Mouse (Mus musculus): ENCODE measurements around the gene Fam173a. TPM values are rescaled to one million over a fixed set of nuclear protein-coding genes. Genes with fewer than 3 reads are reported as not detected.
"Not testable (repeated sequence)": the region's sequence is repeated elsewhere in the genome, so short reads cannot be mapped to it uniquely, and the experiment has no call there.

Gene Fam173a
- polyA plus RNA-seq, 1 experiment from 2014 or later: 66.1 TPM

DNA sequence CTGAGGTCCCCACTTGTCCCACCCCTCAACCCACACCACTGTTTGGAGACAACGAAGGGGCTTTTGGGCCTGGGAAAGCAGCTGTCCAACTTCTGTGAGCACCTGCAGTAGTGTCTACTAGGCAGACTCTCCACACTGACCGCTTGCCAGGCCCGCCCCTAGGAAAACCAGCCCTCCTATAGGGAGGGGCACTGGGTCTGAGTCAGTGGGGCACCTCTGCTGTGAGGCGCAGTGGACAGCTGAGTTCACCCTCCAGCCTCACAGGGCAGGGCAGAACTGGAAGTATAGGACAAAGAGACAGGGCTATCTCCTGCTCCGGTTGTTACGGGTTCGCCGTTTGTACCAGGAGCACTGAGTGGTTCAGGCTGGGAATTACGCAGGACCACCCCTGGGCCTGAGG is 38.5 kb downstream of the Fam173a start, which contains the start of gene Msln:
Gene Msln, minus strand, starts transcription at position 138 of the 400 bp plus-strand sequence.
- DNase-seq (ENCODE audit: low spot score): no peak
- no peak for ATAC-seq (ENCODE audit: low read depth)
- no peaks in the 10 kb centered on the region for H3K36me3 ChIP-seq (ENCODE audit: control insufficient read depth, insufficient read depth, low read length)
- peaks cover 3% of the 10 kb centered on the region; the same call in 1 of the 2 replicates for H3K4me1 ChIP-seq (ENCODE audit: control insufficient read depth, insufficient read depth, low read length)
- no peak within 1 kb of the TSS for H3K4me2 ChIP-seq (ENCODE audit: low read depth, low read length)
- H3K9ac ChIP-seq (ENCODE audit: low read depth, low read length): no peak within 1 kb of the TSS
- H3K9me3 ChIP-seq (ENCODE audit: control insufficient read depth, low read length): no peaks in the 10 kb centered on the region
- H3K4me3 ChIP-seq (ENCODE audit: low read depth, low read length): no peak within 1 kb of the TSS
- no peak within 1 kb of the TSS for H3K27ac ChIP-seq (replicated peaks; ENCODE audit: low read depth, low read length)
- 85% methylated on average over 9 of the region's 9 CpGs for WGBS
- no peaks in the 10 kb centered on the region for H3K27me3 ChIP-seq (replicated peaks; ENCODE audit: control insufficient read depth, insufficient read depth, low read length)

DNA sequence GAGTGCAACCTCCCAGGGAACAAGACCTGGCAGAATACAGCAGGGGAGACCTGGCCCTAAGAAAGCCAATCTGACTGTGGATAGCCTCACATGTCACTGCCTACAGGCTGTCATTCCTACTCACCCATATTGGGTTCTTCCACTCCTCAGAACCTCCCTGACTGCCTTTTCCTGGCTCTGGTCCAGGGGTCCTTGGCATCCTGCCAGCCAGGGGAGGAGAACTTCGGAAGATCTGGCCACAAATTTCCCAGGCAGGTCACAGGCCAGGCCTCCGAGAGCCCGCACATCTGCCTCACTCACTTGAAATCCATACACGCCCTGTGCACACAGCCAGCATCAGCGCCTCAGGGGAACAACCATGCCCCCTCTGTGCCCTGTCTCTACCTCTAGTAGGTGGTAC is 41.3 kb downstream of the Fam173a start:
- no peak overlapping the region for H3K27ac ChIP-seq (replicated peaks; ENCODE audit: low read depth, low read length)
- DNase-seq (ENCODE audit: low spot score) (peak; percentile 52), ATAC-seq (ENCODE audit: low read depth) (no peak)
- no peaks in the 10 kb centered on the region for H3K9me3 ChIP-seq (ENCODE audit: control insufficient read depth, low read length)
- no peaks in the 10 kb centered on the region for H3K27me3 ChIP-seq (replicated peaks; ENCODE audit: control insufficient read depth, insufficient read depth, low read length)
- H3K36me3 ChIP-seq (ENCODE audit: control insufficient read depth, insufficient read depth, low read length): no peaks in the 10 kb centered on the region
- H3K9ac ChIP-seq (ENCODE audit: low read depth, low read length): no peak overlapping the region
- peaks cover 3% of the 10 kb centered on the region; the same call in 1 of the 2 replicates for H3K4me1 ChIP-seq (ENCODE audit: control insufficient read depth, insufficient read depth, low read length)
- no peak overlapping the region for H3K4me3 ChIP-seq (ENCODE audit: low read depth, low read length)
- H3K4me2 ChIP-seq (ENCODE audit: low read depth, low read length): no peak overlapping the region
- WGBS: 25% methylated on average over 5 of the region's 5 CpGs

DNA sequence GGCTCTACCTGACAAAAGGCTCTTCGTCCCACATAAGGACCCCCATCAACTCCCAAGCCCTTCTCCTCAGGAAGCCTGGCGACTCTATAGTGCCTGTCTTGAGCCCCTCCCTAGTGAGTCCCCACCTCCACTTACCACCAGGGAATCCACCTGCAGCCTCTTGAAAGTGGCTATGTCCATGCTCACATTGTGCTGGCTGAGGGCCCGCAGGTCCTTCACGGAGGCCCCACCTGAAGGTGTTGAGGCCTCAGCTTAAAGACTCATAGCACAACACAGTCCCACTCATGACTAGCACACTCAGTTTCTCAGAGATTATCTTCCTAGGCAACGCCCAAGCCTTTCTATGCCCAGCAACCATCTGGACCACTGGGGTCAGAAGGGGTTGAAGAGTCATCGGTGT is 43.4 kb downstream of the Fam173a start:
- H3K27me3 ChIP-seq (replicated peaks; ENCODE audit: control insufficient read depth, insufficient read depth, low read length): no peaks in the 10 kb centered on the region
- no peak overlapping the region for H3K9ac ChIP-seq (ENCODE audit: low read depth, low read length)
- H3K36me3 ChIP-seq (ENCODE audit: control insufficient read depth, insufficient read depth, low read length): no peaks in the 10 kb centered on the region
- no peak for DNase-seq (ENCODE audit: low spot score)
- H3K9me3 ChIP-seq (ENCODE audit: control insufficient read depth, low read length): no peaks in the 10 kb centered on the region
- H3K4me3 ChIP-seq (ENCODE audit: low read depth, low read length): no peak overlapping the region
- H3K27ac ChIP-seq (replicated peaks; ENCODE audit: low read depth, low read length): no peak overlapping the region
- 81% methylated on average over 6 of the region's 6 CpGs for WGBS
- H3K4me1 ChIP-seq (ENCODE audit: control insufficient read depth, insufficient read depth, low read length): peaks cover 3% of the 10 kb centered on the region; the same call in 1 of the 2 replicates
- H3K4me2 ChIP-seq (ENCODE audit: low read depth, low read length): no peak overlapping the region
- ATAC-seq (ENCODE audit: low read depth): no peak

DNA sequence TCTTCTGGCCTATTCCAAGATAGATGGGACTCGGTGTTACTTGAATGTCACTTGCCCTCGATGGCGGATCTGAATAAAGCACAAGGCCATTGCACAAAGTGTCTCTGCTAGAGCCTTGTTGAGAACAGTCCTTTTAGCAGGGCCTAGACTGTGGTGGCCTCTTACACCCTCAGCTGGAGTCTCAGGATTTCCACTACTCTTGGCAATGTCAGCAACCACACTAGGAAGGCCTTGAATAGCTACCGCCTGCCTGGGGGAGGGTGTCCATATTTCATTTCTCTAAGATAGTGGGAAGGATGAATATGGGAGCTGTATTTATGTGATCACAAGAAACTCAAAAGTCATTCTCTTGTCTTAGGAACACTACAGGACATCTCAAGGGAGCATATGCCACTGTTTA is 44.5 kb downstream of the Fam173a start:
- no peaks in the 10 kb centered on the region for H3K9me3 ChIP-seq (ENCODE audit: control insufficient read depth, low read length)
- H3K4me2 ChIP-seq (ENCODE audit: low read depth, low read length): no peak overlapping the region
- ATAC-seq (ENCODE audit: low read depth) (no peak), DNase-seq (ENCODE audit: low spot score) (no peak)
- H3K9ac ChIP-seq (ENCODE audit: low read depth, low read length): no peak overlapping the region
- no peaks in the 10 kb centered on the region for H3K36me3 ChIP-seq (ENCODE audit: control insufficient read depth, insufficient read depth, low read length)
- no peak overlapping the region for H3K4me3 ChIP-seq (ENCODE audit: low read depth, low read length)
- peaks cover 3% of the 10 kb centered on the region; the same call in 1 of the 2 replicates for H3K4me1 ChIP-seq (ENCODE audit: control insufficient read depth, insufficient read depth, low read length)
- no peaks in the 10 kb centered on the region for H3K27me3 ChIP-seq (replicated peaks; ENCODE audit: control insufficient read depth, insufficient read depth, low read length)
- 96% methylated on average over 4 of the region's 4 CpGs for whole genome bisulfite sequencing
- H3K27ac ChIP-seq (replicated peaks; ENCODE audit: low read depth, low read length): no peak overlapping the region

DNA sequence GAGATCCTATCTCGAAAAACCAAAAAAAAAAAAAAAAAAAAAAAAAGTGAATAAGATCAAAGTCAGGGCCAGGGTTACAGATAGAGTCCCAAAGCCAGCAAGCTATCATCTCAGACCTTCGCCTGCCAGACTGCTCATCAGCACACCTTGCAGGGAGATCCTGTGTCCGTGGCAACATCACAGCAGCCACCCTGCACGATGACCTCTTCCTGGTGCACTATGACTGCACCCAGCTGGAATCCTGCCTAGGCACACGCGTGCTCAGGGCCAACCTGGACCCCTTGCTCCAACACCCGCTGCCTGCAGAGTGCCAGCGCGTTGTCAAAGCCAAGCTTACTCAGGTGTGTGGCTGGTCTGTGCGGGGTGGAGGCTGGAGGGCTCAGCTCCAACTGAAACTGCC is 48.4 kb downstream of the Fam173a start:
- no peak overlapping the region for H3K27ac ChIP-seq (replicated peaks; ENCODE audit: low read depth, low read length)
- no peaks in the 10 kb centered on the region for H3K9me3 ChIP-seq (ENCODE audit: control insufficient read depth, low read length)
- WGBS: 80% methylated on average over 10 of the region's 10 CpGs
- no peak overlapping the region for H3K4me2 ChIP-seq (ENCODE audit: low read depth, low read length)
- DNase-seq (ENCODE audit: low spot score): no peak
- no peak overlapping the region for H3K9ac ChIP-seq (ENCODE audit: low read depth, low read length)
- no peaks in the 10 kb centered on the region for H3K27me3 ChIP-seq (replicated peaks; ENCODE audit: control insufficient read depth, insufficient read depth, low read length)
- H3K36me3 ChIP-seq (ENCODE audit: control insufficient read depth, insufficient read depth, low read length): no peaks in the 10 kb centered on the region
- ATAC-seq (ENCODE audit: low read depth): no peak
- H3K4me1 ChIP-seq (ENCODE audit: control insufficient read depth, insufficient read depth, low read length): no peaks in the 10 kb centered on the region
- no peak overlapping the region for H3K4me3 ChIP-seq (ENCODE audit: low read depth, low read length)

DNA sequence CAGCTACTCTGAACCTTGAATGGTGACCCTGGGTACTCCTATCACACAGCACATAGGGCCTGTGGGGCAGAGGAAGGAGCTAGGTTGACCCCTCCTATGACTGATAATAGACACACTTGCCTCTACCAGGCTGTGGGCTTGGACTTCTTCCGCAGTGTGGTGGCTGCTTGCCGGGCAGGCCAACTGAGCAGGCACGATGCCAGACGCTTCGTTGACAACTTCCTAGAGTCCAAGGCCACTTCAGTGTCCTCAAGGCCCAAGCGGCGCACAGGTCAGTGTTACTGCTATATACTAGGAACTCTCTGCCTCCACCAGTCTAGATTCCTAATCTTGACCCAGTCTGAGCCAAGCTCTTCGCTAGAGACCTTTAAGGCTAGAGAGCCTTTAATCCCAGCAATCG is 48.9 kb downstream of the Fam173a start:
- Histone ChIP-seq H3K36me3 (ENCODE audit: control insufficient read depth, insufficient read depth, low read length) (no peaks in the 10 kb centered on the region), H3K9me3 (ENCODE audit: control insufficient read depth, low read length) (no peaks in the 10 kb centered on the region), H3K9ac (ENCODE audit: low read depth, low read length) (no peak overlapping the region), H3K27ac (replicated peaks; ENCODE audit: low read depth, low read length) (no peak overlapping the region), H3K4me2 (ENCODE audit: low read depth, low read length) (no peak overlapping the region), H3K27me3 (replicated peaks; ENCODE audit: control insufficient read depth, insufficient read depth, low read length) (no peaks in the 10 kb centered on the region), H3K4me3 (ENCODE audit: low read depth, low read length) (no peak overlapping the region), H3K4me1 (ENCODE audit: control insufficient read depth, insufficient read depth, low read length) (no peaks in the 10 kb centered on the region)
- DNase-seq (ENCODE audit: low spot score) (no peak), ATAC-seq (ENCODE audit: low read depth) (no peak)
- WGBS: 91% methylated on average over 9 of the region's 9 CpGs

DNA sequence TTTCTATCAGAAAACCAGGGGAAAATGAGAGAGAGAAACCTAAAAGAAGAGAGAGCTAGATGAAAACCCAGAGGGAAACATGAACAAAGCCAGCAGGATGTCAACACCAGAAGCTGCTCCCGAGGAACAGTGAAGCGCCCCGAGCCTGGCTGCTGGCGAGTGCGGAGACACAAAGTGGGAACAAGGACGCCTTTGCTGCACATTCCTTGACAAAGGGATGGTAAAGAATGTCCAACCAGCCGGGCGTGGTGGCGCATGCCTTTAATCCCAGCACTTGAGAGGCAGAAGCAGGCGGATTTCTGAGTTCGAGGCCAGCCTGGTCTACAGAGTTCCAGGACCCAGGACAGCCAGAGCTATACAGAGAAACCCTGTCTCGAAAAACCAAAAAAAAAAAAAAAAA is 51.2 kb downstream of the Fam173a start:
- not testable (repeated sequence) for H3K4me3 ChIP-seq (ENCODE audit: low read depth, low read length); H3K4me1 ChIP-seq (ENCODE audit: control insufficient read depth, insufficient read depth, low read length); H3K4me2 ChIP-seq (ENCODE audit: low read depth, low read length); H3K36me3 ChIP-seq (ENCODE audit: control insufficient read depth, insufficient read depth, low read length); H3K27me3 ChIP-seq (replicated peaks; ENCODE audit: control insufficient read depth, insufficient read depth, low read length); H3K9me3 ChIP-seq (ENCODE audit: control insufficient read depth, low read length); ATAC-seq (ENCODE audit: low read depth); H3K9ac ChIP-seq (ENCODE audit: low read depth, low read length); DNase-seq (ENCODE audit: low spot score); H3K27ac ChIP-seq (replicated peaks; ENCODE audit: low read depth, low read length)
- WGBS: 66% methylated on average over 12 of the region's 12 CpGs

Small RNA genes within 50 kb of the gene (microRNA-seq; reads per million reads assigned to microRNA genes)
- gene Gm25083 (ENCODE audit: borderline number of aligned reads) (not detected), gene Mir3082 (ENCODE audit: borderline number of aligned reads) (not detected), gene Mir6966 (ENCODE audit: borderline number of aligned reads) (not detected)

Other genes starting within 250 kb of the Fam173a start
- gene Sox8, start 222.2 kb downstream of the Fam173a start, polyA plus RNA-seq (2014; fragmentation: Nextera tagmentation; extraction: Ambion mirVana): 15.8 and 18.0 TPM in 2 replicates
- 27.3 and 30.1 TPM in 2 replicates for gene Lmf1, start 213.8 kb downstream of the Fam173a start, polyA plus RNA-seq (2014; fragmentation: Nextera tagmentation; extraction: Ambion mirVana)
- gene Gng13, start 75.7 kb downstream of the Fam173a start, polyA plus RNA-seq (2014; fragmentation: Nextera tagmentation; extraction: Ambion mirVana): 14.6 and 28.5 TPM in 2 replicates
- gene Chtf18, start 65.5 kb downstream of the Fam173a start, polyA plus RNA-seq (2014; fragmentation: Nextera tagmentation; extraction: Ambion mirVana): 12.9 and 15.7 TPM in 2 replicates
- 19.5 and 23.1 TPM in 2 replicates for gene Rpusd1, start 65.2 kb downstream of the Fam173a start, polyA plus RNA-seq (2014; fragmentation: Nextera tagmentation; extraction: Ambion mirVana)
- 2.0 TPM in 2 replicates for gene Mslnl, start 56.9 kb downstream of the Fam173a start, polyA plus RNA-seq (2014; fragmentation: Nextera tagmentation; extraction: Ambion mirVana)
- 1.7 and 9.4 TPM in 2 replicates for gene Msln, start 38.5 kb downstream of the Fam173a start, polyA plus RNA-seq (2014; fragmentation: Nextera tagmentation; extraction: Ambion mirVana)
- gene Narfl, start 19.1 kb downstream of the Fam173a start, polyA plus RNA-seq (2014; fragmentation: Nextera tagmentation; extraction: Ambion mirVana): 26.9 and 27.2 TPM in 2 replicates
- 42.1 and 66.5 TPM in 2 replicates for gene Haghl, start 7.2 kb downstream of the Fam173a start, polyA plus RNA-seq (2014; fragmentation: Nextera tagmentation; extraction: Ambion mirVana)
- 0.09 and 0.65 TPM in 2 replicates for gene Ccdc78, start 6.3 kb downstream of the Fam173a start, polyA plus RNA-seq (2014; fragmentation: Nextera tagmentation; extraction: Ambion mirVana)
- 0.92 TPM in 1 of 2 replicates, not detected in the other for gene AC134908.4, start 2.8 kb upstream of the Fam173a start, polyA plus RNA-seq (2014; fragmentation: Nextera tagmentation; extraction: Ambion mirVana)
- 10.3 and 11.1 TPM in 2 replicates for gene Metrn, start 4.2 kb upstream of the Fam173a start, polyA plus RNA-seq (2014; fragmentation: Nextera tagmentation; extraction: Ambion mirVana)
- 3.4 and 3.5 TPM in 2 replicates for gene Fbxl16, start 16.2 kb upstream of the Fam173a start, polyA plus RNA-seq (2014; fragmentation: Nextera tagmentation; extraction: Ambion mirVana)
- gene Wdr24, start 30.7 kb upstream of the Fam173a start, polyA plus RNA-seq (2014; fragmentation: Nextera tagmentation; extraction: Ambion mirVana): 22.9 and 25.5 TPM in 2 replicates
- gene Jmjd8, start 36.0 kb upstream of the Fam173a start, polyA plus RNA-seq (2014; fragmentation: Nextera tagmentation; extraction: Ambion mirVana): 35.2 and 36.2 TPM in 2 replicates
- gene Stub1, start 40.5 kb upstream of the Fam173a start, polyA plus RNA-seq (2014; fragmentation: Nextera tagmentation; extraction: Ambion mirVana): 314 and 351 TPM in 2 replicates
- 2.8 and 3.3 TPM in 2 replicates for gene Rhbdl1, start 44.4 kb upstream of the Fam173a start, polyA plus RNA-seq (2014; fragmentation: Nextera tagmentation; extraction: Ambion mirVana)
- gene Gm20683, start 48.9 kb upstream of the Fam173a start, polyA plus RNA-seq (2014; fragmentation: Nextera tagmentation; extraction: Ambion mirVana): 1.4 and 1.6 TPM in 2 replicates
- gene Rhot2, start 52.0 kb upstream of the Fam173a start, polyA plus RNA-seq (2014; fragmentation: Nextera tagmentation; extraction: Ambion mirVana): 12.0 and 13.0 TPM in 2 replicates
- 17.6 and 19.8 TPM in 2 replicates for gene Wdr90, start 68.6 kb upstream of the Fam173a start, polyA plus RNA-seq (2014; fragmentation: Nextera tagmentation; extraction: Ambion mirVana)
- gene Mcrip2, start 75.9 kb upstream of the Fam173a start, polyA plus RNA-seq (2014; fragmentation: Nextera tagmentation; extraction: Ambion mirVana): 25.7 and 36.7 TPM in 2 replicates
- gene Mettl26, start 82.2 kb upstream of the Fam173a start, polyA plus RNA-seq (2014; fragmentation: Nextera tagmentation; extraction: Ambion mirVana): 40.6 and 44.1 TPM in 2 replicates
- 0.42 and 0.48 TPM in 2 replicates for gene Wfikkn1, start 88.0 kb upstream of the Fam173a start, polyA plus RNA-seq (2014; fragmentation: Nextera tagmentation; extraction: Ambion mirVana)
- 17.1 and 19.7 TPM in 2 replicates for gene Rab40c, start 126.8 kb upstream of the Fam173a start, polyA plus RNA-seq (2014; fragmentation: Nextera tagmentation; extraction: Ambion mirVana)
- 51.8 and 52.2 TPM in 2 replicates for gene Pigq, start 152.0 kb upstream of the Fam173a start, polyA plus RNA-seq (2014; fragmentation: Nextera tagmentation; extraction: Ambion mirVana)
- 0.99 TPM in 1 of 2 replicates, not detected in the other for gene Nhlrc4, start 152.1 kb upstream of the Fam173a start, polyA plus RNA-seq (2014; fragmentation: Nextera tagmentation; extraction: Ambion mirVana)
- gene A930017K11Rik, start 159.7 kb upstream of the Fam173a start, polyA plus RNA-seq (2014; fragmentation: Nextera tagmentation; extraction: Ambion mirVana): 0.16 TPM in 1 of 2 replicates, not detected in the other
- gene Capn15, start 192.9 kb upstream of the Fam173a start, polyA plus RNA-seq (2014; fragmentation: Nextera tagmentation; extraction: Ambion mirVana): 25.2 and 25.8 TPM in 2 replicates